Mouse (Mus musculus): Measurements from ENCODE around the gene Coro2a. TPM values are rescaled to one million over a fixed set of nuclear protein-coding genes. Genes with fewer than 3 reads are reported as not detected.
"Not testable (repeated sequence)": the region's sequence is repeated elsewhere in the genome, so short reads cannot be mapped to it uniquely, and the experiment has no call there.

The Coro2a gene
- polyA plus RNA-seq, 1 experiment, result 36.0 TPM

DNA sequence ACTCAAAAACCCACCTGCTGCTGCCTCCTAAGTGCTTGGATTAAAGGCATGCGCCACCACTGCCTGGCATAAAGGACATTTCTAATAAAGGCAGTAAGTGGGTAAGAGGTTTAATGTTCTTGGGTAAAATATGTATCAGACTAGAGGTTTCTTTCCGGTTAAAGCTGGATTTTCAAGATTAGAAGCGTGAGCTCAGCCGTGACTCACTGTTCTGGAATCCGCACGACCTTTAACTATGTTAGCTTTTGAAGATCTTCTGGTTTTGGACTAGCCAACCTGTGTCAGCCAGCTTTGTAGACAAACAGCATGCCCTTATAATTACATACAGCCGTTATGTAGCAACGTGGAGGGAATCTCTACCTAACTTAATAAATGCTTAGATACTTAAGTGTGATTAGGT lies 37.9 kb upstream of the Coro2a start:
- no peak for DNase-seq (ENCODE audit: low read depth in 1 of 2, low spot score in 2 of 2)
- Histone ChIP-seq H3K4me1 (ENCODE audit: control insufficient read depth, insufficient read depth, insufficient read length) (no peaks in the 10 kb centered on the region), H3K27ac (ENCODE audit: insufficient read depth, low read length) (no peak overlapping the region), H3K4me3 (ENCODE audit: extremely low read depth, insufficient read depth, insufficient read length) (no peak overlapping the region), H3K27me3 (ENCODE audit: control insufficient read depth, insufficient read depth, low read length) (no peaks in the 10 kb centered on the region), H3K36me3 (ENCODE audit: control insufficient read depth, insufficient read depth, low read length) (no peaks in the 10 kb centered on the region)
- no peak for TF ChIP-seq CTCF (IDR thresholded peaks at IDR 0.05; ENCODE audit: extremely low read depth, insufficient read depth, insufficient read length, insufficient replicate concordance)
- no peak for TF ChIP-seq POLR2A (IDR thresholded peaks at IDR 0.05; ENCODE audit: low read depth, low read length)
- 92% methylated on average over 8 of the region's 8 CpGs for WGBS

GRCm38 (mm10) chr4:46637250-46637649 lies 35.2 kb upstream of the Coro2a start:
- H3K27ac ChIP-seq (ENCODE audit: insufficient read depth, low read length); H3K27me3 ChIP-seq (ENCODE audit: control insufficient read depth, insufficient read depth, low read length); H3K36me3 ChIP-seq (ENCODE audit: control insufficient read depth, insufficient read depth, low read length); H3K4me3 ChIP-seq (ENCODE audit: extremely low read depth, insufficient read depth, insufficient read length); H3K4me1 ChIP-seq (ENCODE audit: control insufficient read depth, insufficient read depth, insufficient read length); DNase-seq (ENCODE audit: low read depth in 1 of 2, low spot score in 2 of 2): not testable (repeated sequence)
- WGBS, result 94% methylated on average over 10 of the region's 10 CpGs

DNA sequence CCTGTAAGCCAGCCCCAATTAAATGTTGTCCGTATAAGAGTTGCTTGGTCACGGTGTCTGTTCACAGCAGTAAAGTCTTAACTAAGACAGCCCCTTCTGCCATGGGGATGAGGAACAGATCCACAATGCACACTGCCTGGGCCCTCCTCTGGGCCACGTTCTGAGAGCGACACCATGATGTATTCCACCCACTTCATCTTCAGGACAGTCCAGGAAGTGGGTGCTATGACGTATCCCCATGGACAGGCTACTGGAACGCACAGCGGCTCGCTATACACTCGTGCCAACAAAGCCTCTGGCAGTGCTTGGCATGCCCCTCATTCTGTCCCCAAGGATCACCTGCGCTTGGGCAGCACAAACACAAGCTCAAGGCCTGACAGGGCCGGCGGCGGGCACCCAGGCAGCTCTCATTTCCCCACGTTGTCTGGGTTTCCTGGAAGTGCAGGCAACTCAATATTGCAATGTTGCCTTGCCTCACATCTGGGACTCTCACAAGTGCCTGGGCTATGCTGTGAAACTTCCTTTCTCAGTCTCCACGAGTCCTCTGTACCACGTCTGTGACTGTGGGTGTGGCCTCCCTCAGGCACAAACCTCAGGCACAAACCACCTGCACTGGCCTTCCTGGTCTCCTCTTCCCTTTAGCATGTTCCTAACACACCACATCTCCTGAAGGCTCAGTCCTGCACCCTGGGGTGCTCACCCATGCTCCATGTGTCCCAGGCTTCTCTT lies 33.9 kb upstream of the Coro2a start:
- no peak overlapping the region for H3K4me3 ChIP-seq (ENCODE audit: extremely low read depth, insufficient read depth, insufficient read length)
- H3K4me1 ChIP-seq (ENCODE audit: control insufficient read depth, insufficient read depth, insufficient read length), result no peaks in the 10 kb centered on the region
- TF ChIP-seq CTCF (IDR thresholded peaks at IDR 0.05; ENCODE audit: extremely low read depth, insufficient read depth, insufficient read length, insufficient replicate concordance) (no peak), POLR2A (IDR thresholded peaks at IDR 0.05; ENCODE audit: low read depth, low read length) (no peak)
- WGBS, result 66% methylated on average over 16 of the region's 16 CpGs
- no peaks in the 10 kb centered on the region for H3K27me3 ChIP-seq (ENCODE audit: control insufficient read depth, insufficient read depth, low read length)
- no peak for DNase-seq (ENCODE audit: low read depth in 1 of 2, low spot score in 2 of 2)
- no peaks in the 10 kb centered on the region for H3K36me3 ChIP-seq (ENCODE audit: control insufficient read depth, insufficient read depth, low read length)
- no peak overlapping the region for H3K27ac ChIP-seq (ENCODE audit: insufficient read depth, low read length)

DNA sequence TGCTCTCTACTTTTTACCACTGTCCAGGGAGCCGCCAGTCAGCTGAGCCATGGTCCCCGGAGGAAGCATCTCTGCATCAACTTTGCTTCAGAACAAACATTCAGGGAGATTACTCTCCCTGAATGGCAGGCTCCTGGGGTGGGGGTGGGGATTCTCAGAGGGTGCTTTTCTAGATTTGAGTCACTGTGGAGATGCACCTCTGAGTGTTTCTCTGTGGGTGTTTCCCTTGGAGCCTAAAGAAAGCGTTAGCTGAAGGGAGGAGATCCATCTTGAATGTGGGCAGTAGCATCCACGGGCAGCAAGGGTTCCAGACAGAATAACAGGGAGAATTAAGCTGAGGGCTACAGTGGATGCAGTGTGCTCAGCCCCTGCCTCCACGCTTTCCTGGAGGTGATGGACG lies 32.9 kb upstream of the Coro2a start:
- TF ChIP-seq CTCF (IDR thresholded peaks at IDR 0.05; ENCODE audit: extremely low read depth, insufficient read depth, insufficient read length, insufficient replicate concordance) (no peak), POLR2A (IDR thresholded peaks at IDR 0.05; ENCODE audit: low read depth, low read length) (no peak)
- no peak overlapping the region for H3K27ac ChIP-seq (ENCODE audit: insufficient read depth, low read length)
- no peaks in the 10 kb centered on the region for H3K27me3 ChIP-seq (ENCODE audit: control insufficient read depth, insufficient read depth, low read length)
- DNase-seq (ENCODE audit: low read depth in 1 of 2, low spot score in 2 of 2), result no peak
- 85% methylated on average over 6 of the region's 6 CpGs for WGBS
- no peaks in the 10 kb centered on the region for H3K36me3 ChIP-seq (ENCODE audit: control insufficient read depth, insufficient read depth, low read length)
- H3K4me3 ChIP-seq (ENCODE audit: extremely low read depth, insufficient read depth, insufficient read length), result no peak overlapping the region
- H3K4me1 ChIP-seq (ENCODE audit: control insufficient read depth, insufficient read depth, insufficient read length), result peaks cover 2% of the 10 kb centered on the region; the same call in 1 of the 2 replicates

DNA sequence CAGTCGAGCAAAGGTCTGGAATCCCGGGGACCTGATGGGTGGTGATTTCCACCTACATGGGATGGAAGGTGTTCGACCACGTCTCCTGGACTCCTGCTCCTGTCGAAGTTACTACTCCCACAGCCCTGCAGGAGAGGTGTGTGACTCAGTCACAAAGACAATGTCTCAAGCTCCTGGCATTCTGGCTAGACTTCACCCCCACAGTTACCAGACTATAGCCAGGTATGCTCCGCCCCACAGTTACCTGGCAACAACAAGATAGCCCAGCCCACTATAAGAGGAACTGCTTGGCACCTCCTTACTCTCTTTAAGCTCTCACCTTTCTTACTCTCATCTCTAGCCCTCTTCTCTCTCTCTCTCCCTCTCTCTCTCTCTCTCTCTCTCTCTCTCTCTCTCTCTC lies 31.6 kb upstream of the Coro2a start:
- not testable (repeated sequence) for H3K27ac ChIP-seq (ENCODE audit: insufficient read depth, low read length); H3K27me3 ChIP-seq (ENCODE audit: control insufficient read depth, insufficient read depth, low read length); DNase-seq (ENCODE audit: low read depth in 1 of 2, low spot score in 2 of 2); H3K36me3 ChIP-seq (ENCODE audit: control insufficient read depth, insufficient read depth, low read length); H3K4me3 ChIP-seq (ENCODE audit: extremely low read depth, insufficient read depth, insufficient read length); H3K4me1 ChIP-seq (ENCODE audit: control insufficient read depth, insufficient read depth, insufficient read length)
- 87% methylated on average over 6 of the region's 6 CpGs for WGBS

DNA sequence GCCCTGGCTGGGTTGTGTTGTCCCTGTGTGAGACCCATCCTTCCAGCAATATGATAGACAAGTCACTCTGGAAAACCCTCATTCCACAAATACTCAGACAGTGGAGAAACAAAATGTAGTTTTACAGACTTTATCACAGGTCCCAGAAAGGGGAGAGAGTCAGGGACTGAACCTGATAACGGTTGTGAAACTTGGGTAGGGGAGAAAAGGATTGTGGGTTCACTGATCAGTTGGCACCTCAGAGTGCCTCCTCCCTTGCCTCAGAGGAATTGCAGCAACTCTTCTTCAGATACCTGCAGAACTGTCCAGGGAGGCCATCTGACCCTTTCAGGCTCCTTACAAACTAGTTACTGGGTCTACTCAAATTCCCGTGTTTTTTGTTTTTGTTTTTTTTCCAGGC lies 30.5 kb upstream of the Coro2a start:
- no peak for DNase-seq (ENCODE audit: low read depth in 1 of 2, low spot score in 2 of 2)
- no peaks in the 10 kb centered on the region for H3K27me3 ChIP-seq (ENCODE audit: control insufficient read depth, insufficient read depth, low read length)
- no peak overlapping the region for H3K4me3 ChIP-seq (ENCODE audit: extremely low read depth, insufficient read depth, insufficient read length)
- TF ChIP-seq POLR2A (IDR thresholded peaks at IDR 0.05; ENCODE audit: low read depth, low read length) (no peak), CTCF (IDR thresholded peaks at IDR 0.05; ENCODE audit: extremely low read depth, insufficient read depth, insufficient read length, insufficient replicate concordance) (no peak)
- no peaks in the 10 kb centered on the region for H3K36me3 ChIP-seq (ENCODE audit: control insufficient read depth, insufficient read depth, low read length)
- H3K27ac ChIP-seq (ENCODE audit: insufficient read depth, low read length), result no peak overlapping the region
- peaks cover 2% of the 10 kb centered on the region; the same call in 1 of the 2 replicates for H3K4me1 ChIP-seq (ENCODE audit: control insufficient read depth, insufficient read depth, insufficient read length)
- WGBS, result 72% methylated on average over 2 of the region's 2 CpGs

DNA sequence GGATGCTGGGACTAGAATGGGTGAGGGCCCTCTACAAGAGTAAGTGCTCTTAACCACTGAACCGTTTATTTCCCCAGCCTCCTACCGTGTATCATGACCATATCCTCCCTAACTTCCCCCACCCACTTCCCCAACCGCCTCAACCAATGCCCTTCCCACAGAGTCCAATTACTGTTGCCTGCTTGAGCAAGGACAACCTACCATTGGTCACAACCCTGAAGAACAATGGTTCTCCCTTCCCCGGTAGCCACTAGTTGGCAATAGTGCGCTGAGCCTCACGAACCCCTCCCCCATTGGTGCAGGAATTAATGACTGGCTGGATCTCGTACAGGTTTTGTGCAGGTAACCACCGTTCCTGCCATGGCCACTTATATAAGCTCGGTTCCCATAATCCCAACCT lies 28.4 kb upstream of the Coro2a start:
- Histone ChIP-seq H3K4me1 (ENCODE audit: control insufficient read depth, insufficient read depth, insufficient read length) (peaks cover 2% of the 10 kb centered on the region; the same call in 1 of the 2 replicates), H3K27ac (ENCODE audit: insufficient read depth, low read length) (no peak overlapping the region), H3K27me3 (ENCODE audit: control insufficient read depth, insufficient read depth, low read length) (no peaks in the 10 kb centered on the region), H3K4me3 (ENCODE audit: extremely low read depth, insufficient read depth, insufficient read length) (no peak overlapping the region), H3K36me3 (ENCODE audit: control insufficient read depth, insufficient read depth, low read length) (no peaks in the 10 kb centered on the region)
- DNase-seq (ENCODE audit: low read depth in 1 of 2, low spot score in 2 of 2), result no peak
- whole genome bisulfite sequencing, result 44% methylated on average over 9 of the region's 9 CpGs
- TF ChIP-seq CTCF (IDR thresholded peaks at IDR 0.05; ENCODE audit: extremely low read depth, insufficient read depth, insufficient read length, insufficient replicate concordance) (no peak), POLR2A (IDR thresholded peaks at IDR 0.05; ENCODE audit: low read depth, low read length) (no peak)
